Mouse (Mus musculus): ENCODE measurements at regions not wholly inside any gene's neighbourhood (a gene's known extent, or its start where the extent isn't known, plus 50 kb on each side); places are given as distances from the start of the nearest gene placed in this dataset.

GRCm38 (mm10) chr6:148543047-148543446 lies 98.9 kb upstream of the Tmtc1 start:
- DNase-seq (ENCODE audit: low read depth) = no peak

DNA sequence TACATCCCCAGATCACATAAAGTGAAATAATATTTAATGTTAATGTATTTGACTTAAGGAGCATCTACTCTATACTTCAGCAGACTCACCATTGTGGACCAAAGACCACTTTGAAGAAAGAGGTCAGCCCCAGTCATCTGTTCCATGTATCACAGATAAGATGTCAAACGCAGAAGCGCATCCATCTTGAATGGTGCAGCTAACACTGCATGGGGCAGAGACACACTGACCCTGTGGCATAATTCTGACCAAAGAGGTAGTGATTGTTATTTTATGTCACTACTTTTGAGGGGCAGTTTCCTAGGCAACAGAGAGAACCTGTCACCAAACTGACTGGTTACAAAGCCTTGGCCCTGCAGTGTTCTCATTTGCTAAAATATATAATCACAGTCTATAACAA lies 97.8 kb upstream of the Tmtc1 start:
- no peak for DNase-seq (ENCODE audit: low read depth)

DNA sequence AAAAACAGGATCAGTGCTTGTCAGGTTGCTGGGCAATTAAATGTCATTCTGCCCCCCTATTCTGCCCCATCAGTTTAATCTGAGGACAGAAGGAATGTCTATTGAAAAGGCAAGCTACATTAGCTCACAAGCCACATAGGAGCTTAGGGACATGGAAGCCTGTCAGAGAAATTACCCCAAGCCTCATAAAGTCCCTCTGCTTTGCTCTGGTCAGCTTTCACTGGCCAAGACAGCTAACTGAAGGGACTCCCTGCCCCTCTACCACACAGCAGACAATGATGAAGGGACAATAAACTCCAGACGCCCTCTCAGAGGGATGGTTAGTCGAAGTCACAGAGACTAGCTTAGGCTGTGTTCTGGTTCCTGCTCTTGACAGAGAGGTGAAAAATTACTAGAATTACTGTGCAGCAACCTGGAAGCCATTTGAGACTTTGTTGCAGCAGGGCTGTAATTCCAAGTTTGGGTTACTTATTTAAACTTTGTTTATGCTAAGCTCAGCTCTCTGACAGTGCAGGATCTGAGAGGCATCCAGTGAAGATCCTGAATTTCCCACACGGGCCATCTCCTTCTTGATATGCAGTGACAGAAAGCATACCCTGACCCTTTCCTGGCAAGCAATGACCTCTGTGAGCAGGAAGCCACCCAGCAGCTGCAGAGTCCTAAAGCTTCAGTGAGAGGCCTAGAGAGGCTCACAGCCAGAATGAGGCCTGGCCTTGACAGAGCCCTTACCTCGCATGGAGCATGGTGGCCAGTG lies 95.2 kb upstream of the Tmtc1 start:
- DNase-seq (ENCODE audit: low read depth) = no peak

DNA sequence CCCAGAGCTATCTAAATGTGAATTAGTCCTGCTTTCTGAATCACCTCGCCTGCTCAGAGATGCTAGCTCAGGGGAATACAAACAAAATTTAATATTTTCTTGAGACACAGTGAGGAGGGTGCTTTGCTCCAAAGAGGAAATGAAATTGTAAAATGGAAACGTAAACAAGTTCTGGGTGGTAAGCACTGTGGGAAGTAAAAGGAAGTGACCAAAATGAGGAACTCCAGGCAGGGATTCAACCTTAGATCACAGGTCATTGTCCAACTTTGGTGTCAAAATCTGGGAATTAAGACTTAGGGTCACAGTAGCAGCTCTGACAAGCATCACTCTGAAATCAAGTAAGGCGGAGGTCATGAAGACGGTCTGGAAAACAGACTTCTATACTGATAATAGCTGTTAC lies 90.2 kb upstream of the Tmtc1 start:
- no peak for DNase-seq (ENCODE audit: low read depth)

DNA sequence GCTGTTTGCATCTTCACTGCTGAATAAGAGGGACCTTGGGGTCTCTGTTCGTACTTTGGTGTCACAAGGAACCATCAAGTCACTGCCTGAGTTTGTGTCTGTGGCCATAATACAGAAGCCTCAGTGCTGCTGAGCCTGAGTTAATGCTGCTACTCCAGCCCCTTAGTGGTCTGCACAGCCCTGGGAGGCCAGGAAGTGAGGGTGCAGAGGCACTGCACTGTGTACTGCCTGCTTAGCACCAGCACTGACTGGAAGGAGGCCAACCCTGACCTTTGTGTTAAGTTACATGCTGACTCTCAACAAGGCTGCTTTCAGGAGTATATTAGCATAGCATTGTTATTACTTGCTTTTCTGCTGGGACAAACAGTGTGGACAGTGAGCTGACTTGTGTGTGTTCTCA lies 86.9 kb upstream of the Tmtc1 start:
- no peak for DNase-seq (ENCODE audit: low read depth)

GRCm38 (mm10) chr6:148528611-148529010 lies 84.4 kb upstream of the Tmtc1 start:
- no peak for DNase-seq (ENCODE audit: low read depth)

DNA sequence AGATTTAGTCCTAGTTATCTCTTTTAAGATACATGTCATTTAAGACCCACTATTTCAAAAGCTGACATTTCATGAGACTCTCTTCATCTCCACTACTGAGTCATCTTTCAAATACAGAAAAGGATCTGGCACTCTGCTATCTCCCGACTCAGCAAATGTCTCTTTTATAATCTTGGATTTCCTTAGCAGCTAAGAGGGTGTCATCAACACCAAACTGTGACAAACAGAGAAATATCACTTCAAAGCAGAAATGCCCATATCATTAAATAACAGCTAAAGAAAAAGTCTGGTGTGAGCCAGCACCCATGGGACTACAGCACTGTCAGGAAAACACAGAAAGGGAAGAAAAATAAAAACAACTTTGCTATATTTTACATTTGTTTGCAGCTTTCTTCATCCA lies 78.7 kb upstream of the Tmtc1 start:
- DNase-seq (ENCODE audit: low read depth) = no peak

DNA sequence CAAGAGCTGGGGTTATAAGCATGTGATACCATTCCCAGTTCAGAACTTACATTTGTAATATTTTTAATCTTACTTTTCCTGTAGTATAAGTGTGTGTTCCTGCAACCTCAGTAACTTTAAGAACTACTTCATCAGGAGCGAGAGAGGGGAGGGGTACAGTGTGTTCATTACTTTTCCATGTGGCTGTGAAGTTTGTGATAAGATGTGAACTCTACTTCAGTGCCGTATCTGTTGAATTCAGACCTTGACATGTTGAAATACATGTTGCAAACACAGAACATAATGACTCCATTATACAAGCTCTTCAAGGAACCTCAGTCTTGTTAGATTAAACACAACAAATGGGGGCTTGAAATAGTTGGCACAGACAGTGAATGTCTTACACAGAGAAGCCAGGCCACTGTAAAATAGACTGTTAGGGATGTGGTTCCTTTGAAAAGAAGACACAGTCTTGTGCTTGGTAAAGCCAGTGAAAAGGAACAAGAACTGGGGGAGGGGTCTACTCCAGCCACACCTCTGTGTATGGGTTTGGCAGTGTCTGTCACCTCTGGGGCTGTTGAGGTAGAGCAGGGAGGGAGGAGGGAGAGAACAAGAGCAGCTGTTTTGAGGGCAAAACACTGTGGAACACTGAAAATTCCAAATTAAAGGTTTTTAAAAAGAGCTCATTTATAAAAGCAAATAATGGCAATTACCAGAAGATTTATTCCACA lies 73.5 kb upstream of the Tmtc1 start:
- peak; percentile 64 for DNase-seq (ENCODE audit: low read depth)

DNA sequence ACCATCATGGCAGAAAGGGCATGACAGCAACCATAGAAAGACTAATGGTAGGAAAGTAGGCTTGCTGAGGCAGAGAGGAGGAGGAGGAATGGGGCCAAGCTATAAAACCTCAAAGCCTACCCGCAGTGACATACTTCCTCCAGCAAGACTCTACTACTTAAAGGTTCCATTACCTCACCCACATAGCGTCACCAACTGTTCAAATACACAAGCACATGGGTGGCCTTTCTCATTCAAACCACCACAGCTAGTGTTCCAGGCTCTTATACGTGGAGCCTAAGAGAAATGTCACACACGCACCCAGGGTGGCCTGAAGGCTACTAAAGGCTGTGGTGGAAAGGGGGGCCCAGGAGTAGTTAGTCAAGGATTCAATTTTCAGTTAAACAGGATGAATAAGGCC lies 72.5 kb upstream of the Tmtc1 start:
- DNase-seq (ENCODE audit: low read depth) = no peak

- no peak for DNase-seq (ENCODE audit: low read depth)
Measured at GRCm38 (mm10) chr6:148515105-148515504, 70.9 kb upstream of the Tmtc1 start.

DNA sequence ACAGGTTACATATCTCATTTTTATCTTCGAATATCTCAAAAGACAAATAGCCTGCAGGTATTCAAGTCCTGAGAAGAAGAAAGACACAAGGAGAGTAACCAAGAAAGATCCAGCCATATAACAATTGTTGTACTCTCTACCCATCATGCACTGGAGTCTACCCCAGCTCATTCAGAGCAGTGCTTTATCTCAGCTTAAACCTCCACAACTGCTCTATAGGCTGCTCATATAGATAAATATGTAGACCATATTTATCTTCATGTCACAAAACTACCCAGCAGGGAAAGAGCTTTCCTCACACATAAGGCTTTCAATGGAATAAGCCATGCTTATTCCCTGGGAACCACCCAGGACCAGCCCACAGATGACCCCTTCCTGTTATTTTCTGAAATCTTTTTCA lies 70.5 kb upstream of the Tmtc1 start:
- DNase-seq (ENCODE audit: low read depth) = no peak

- DNase-seq (ENCODE audit: low read depth) = no peak
Measured at GRCm38 (mm10) chr6:148514124-148514523, 69.9 kb upstream of the Tmtc1 start.

- no peak for DNase-seq (ENCODE audit: low read depth)
Measured at GRCm38 (mm10) chr6:148513134-148513533, 68.9 kb upstream of the Tmtc1 start.

GRCm38 (mm10) chr6:148505325-148505724 lies 61.1 kb upstream of the Tmtc1 start:
- no peak for DNase-seq (ENCODE audit: low read depth)

DNA sequence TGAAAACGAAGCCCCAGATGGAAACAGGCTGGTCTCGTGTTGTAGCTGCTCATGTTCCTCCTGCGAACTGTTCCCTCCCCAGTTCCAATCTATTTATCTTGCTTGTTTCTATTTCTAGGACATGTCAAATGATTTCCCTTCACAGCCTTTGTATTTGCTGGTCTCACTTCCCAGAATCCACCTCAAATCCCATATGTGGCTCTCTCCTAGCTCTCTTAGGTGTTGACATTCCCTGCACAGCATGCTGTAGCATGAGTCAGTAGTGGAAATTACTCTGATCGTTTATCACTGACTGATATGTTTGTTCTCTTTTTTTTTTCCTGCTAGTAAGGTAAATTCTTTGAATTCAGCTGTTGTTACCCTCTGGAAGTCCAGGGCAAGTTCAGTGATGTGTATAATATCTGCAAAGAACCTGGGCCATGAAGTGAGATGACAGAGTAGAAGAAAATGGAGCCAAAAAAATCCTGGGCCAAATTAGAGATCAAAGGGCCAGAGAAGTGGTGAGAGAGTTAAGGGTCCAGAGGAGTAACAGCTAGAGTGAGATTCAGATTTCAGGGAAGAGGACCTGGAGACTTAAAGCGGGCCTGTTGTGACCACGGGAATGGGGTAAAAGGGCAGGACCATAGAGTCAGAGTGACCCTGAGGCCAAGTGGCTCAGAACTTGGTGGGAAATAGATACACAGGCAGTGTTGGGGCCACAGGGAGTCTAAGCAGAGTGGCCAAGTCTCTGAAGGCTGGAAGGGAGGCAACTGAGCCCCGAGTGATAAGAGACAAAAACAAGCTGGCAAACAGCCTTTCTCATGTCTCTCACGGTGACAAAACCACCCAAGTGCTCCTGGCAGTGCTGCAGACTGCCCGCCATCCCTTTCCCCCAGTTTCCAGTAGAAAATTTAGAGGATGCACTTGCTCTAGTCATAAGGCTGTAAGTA lies 56.3 kb upstream of the Tmtc1 start:
- no peak for DNase-seq (ENCODE audit: low read depth)

Data from c-Kit-positive CD71-positive TER-119-negative erythroid progenitor cells, embryonic 14.5 days (primary cell).